Mouse (Mus musculus) urinary bladder, adult 2 months (tissue): ENCODE results near the gene Glul. TPM values are rescaled to one million over a fixed set of nuclear protein-coding genes. Genes with fewer than 3 reads are reported as not detected.

ENCODE experiments used
- polyA plus RNA-seq: library from polyadenylated mRNA; depleted of rRNA; stranded (reverse); fragments of >200 nt; gene quantifications from 2 replicates; pipeline ENCODE4 v1.2.3, GENCODE M21; 2012; rRNA removed

The Glul gene
- polyA plus RNA-seq, 1 experiment = 244 TPM

Other genes with a start within 250 kb of the Glul start
- gene Rgs8, start 246.9 kb upstream of the Glul start, polyA plus RNA-seq = 0.03 TPM in 1 of 2 replicates, not detected in the other
- gene Rgs16, start 159.6 kb upstream of the Glul start, polyA plus RNA-seq = 2.4 and 2.5 TPM in 2 replicates
- 15.7 and 20.8 TPM in 2 replicates for gene Rnasel, start 150.5 kb upstream of the Glul start, polyA plus RNA-seq
- 0.72 and 0.80 TPM in 2 replicates for gene Rgsl1, start 55.8 kb upstream of the Glul start, polyA plus RNA-seq
- gene Teddm1b, start 25.6 kb upstream of the Glul start, polyA plus RNA-seq = 0.03 TPM in 1 of 2 replicates, not detected in the other
- not detected in 2 replicates for gene Teddm1a, start 8.2 kb upstream of the Glul start, polyA plus RNA-seq
- gene Teddm2, start 284 bp downstream of the Glul start, polyA plus RNA-seq = 0.77 and 1.1 TPM in 2 replicates